ENCODE assay signal across 32 mouse cellular contexts in the genomic region with DNA sequence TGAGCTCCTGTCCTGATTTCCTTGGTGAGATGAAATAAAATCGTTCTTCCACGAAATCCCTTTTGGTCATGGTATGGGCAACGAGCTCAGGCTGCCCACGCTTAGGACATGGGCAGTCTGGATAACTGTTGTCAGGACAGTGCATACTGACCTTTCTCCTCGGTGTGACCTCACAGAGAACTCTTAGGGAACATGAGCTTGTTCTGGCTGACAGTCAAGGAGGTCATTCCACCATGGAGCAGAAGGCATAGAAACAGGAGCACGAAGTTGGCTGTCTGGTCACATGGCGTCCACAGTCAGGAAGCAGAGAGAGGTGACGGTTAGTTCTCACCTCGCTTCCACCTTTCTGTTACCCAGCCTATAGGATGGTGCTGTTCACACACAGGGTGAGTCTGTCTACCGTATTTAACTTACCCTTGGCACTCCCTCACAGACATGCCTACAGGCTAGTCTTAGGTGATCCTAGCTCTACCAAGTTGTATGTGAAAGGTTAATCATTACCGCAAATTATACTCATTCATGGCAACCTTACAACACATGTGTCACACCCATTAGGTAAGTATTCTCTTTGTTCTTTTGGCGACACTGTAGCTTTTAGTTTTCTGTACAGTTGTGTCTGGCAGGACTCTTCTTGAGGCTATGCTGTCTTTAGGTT. TPM values are rescaled to one million over a fixed set of nuclear protein-coding genes. Genes with fewer than 3 reads are reported as not detected.
DNase-seq lines count a peak whose midpoint lies in the region; ATAC-seq and TF ChIP-seq lines count a peak whose summit lies in the region.
"Had no signal": no experiment of that assay in that cellular context is flagged by ENCODE, and none has a peak within 500 bp of the region (broad histone marks: within the 10 kb centered on the region; RNA-seq: fewer than 3 reads in every experiment).

No protein-coding gene starts in this region.

- no peak overlapping the region for H3K9ac ChIP-seq in liver, adult 2 months (ENCODE audit: low read depth, low read length)
- no peak overlapping the region for H3K9ac ChIP-seq in liver, embryonic 12.5 days
- no peak overlapping the region for H3K9ac ChIP-seq in intestine, embryonic 15.5 days
- no peak overlapping the region for H3K9ac ChIP-seq in stomach, postnatal 0 days (ENCODE audit: low read length)
- H3K9ac ChIP-seq in neural tube, embryonic 15.5 days (replicated peaks), result no peak overlapping the region
- H3K9ac ChIP-seq: embryonic facial prominence, embryonic 13.5 days; forebrain, embryonic 12.5 days; forebrain, embryonic 15.5 days; hindbrain, embryonic 13.5 days had no signal

- 28% methylated on average over 12 of the region's 12 CpGs for WGBS in liver, adult 2 months
- WGBS in liver, embryonic 12.5 days (ENCODE audit: insufficient replicate concordance), result 79% methylated on average over 12 of the region's 12 CpGs
- 90% methylated on average over 12 of the region's 12 CpGs for WGBS in intestine, embryonic 15.5 days
- 63% methylated on average over 12 of the region's 12 CpGs for WGBS in large intestine, adult 2 months
- WGBS in stomach, postnatal 0 days, result 82% methylated on average over 12 of the region's 12 CpGs
- WGBS in neural tube, embryonic 15.5 days, result 91% methylated on average over 12 of the region's 12 CpGs

- DNase-seq in liver, adult 2 months (ENCODE audit: extremely low read depth, low read depth, low spot score), result peak; percentile 96
- peak; percentile 58 for DNase-seq in large intestine, adult 2 months (ENCODE audit: low read depth, low spot score)
- no peak for DNase-seq in stomach, postnatal 0 days (ENCODE audit: low spot score)
- DNase-seq in ovary, adult 18-20 months (ENCODE audit: low spot score), result no peak
- DNase-seq: adrenal gland, postnatal 10 days; adrenal gland, postnatal 36 days; B cell, adult 2 months; cerebellum, adult 11 months; cerebellum, adult 2 months; cerebellum, adult 9-11 months; cerebellum, postnatal 25 days; embryo, embryonic 11 days; gastrocnemius, postnatal 25 days; heart, postnatal 36 days had no signal

- H3K4me3 ChIP-seq in liver, adult 2 months (ENCODE audit: insufficient read depth, low read depth, low read length), result peak overlapping the region; percentile 24; the same call in 1 of the 2 replicates
- H3K4me3 ChIP-seq in liver, embryonic 12.5 days, result no peak overlapping the region
- H3K4me3 ChIP-seq in intestine, embryonic 15.5 days (replicated peaks), result no peak overlapping the region
- H3K4me3 ChIP-seq in stomach, postnatal 0 days (ENCODE audit: low read depth, low read length), result no peak overlapping the region
- H3K4me3 ChIP-seq in neural tube, embryonic 15.5 days (replicated peaks), result no peak overlapping the region
- H3K4me3 ChIP-seq: embryonic facial prominence, embryonic 10.5 days; embryonic facial prominence, embryonic 13.5 days; erythroblast, embryonic 14.5 days; forebrain, embryonic 12.5 days; forebrain, embryonic 15.5 days; hindbrain, embryonic 10.5 days; hindbrain, embryonic 13.5 days had no signal

- no peak for TF ChIP-seq CTCF in liver, adult 2 months (IDR thresholded peaks at IDR 0.05; ENCODE audit: low read depth, low read length)
- TF ChIP-seq CTCF in stomach, postnatal 0 days (IDR thresholded peaks at IDR 0.05; ENCODE audit: low read depth), result no peak

- no peak overlapping the region for H3K4me2 ChIP-seq in liver, embryonic 12.5 days
- no peak overlapping the region for H3K4me2 ChIP-seq in intestine, embryonic 15.5 days (replicated peaks)
- no peak overlapping the region for H3K4me2 ChIP-seq in stomach, postnatal 0 days (replicated peaks; ENCODE audit: low read depth)
- H3K4me2 ChIP-seq in neural tube, embryonic 15.5 days, result no peak overlapping the region
- H3K4me2 ChIP-seq: embryonic facial prominence, embryonic 13.5 days; forebrain, embryonic 12.5 days; forebrain, embryonic 15.5 days; heart, embryonic 11.5 days; hindbrain, embryonic 13.5 days had no signal

- H3K27me3 ChIP-seq in liver, adult 2 months (ENCODE audit: control insufficient read depth, insufficient read depth, low read length), result no peaks in the 10 kb centered on the region
- no peaks in the 10 kb centered on the region for H3K27me3 ChIP-seq in liver, embryonic 12.5 days (replicated peaks)
- no peaks in the 10 kb centered on the region for H3K27me3 ChIP-seq in intestine, embryonic 15.5 days (replicated peaks)
- no peaks in the 10 kb centered on the region for H3K27me3 ChIP-seq in stomach, postnatal 0 days (ENCODE audit: control insufficient read depth, insufficient read depth, low read length)
- no peaks in the 10 kb centered on the region for H3K27me3 ChIP-seq in neural tube, embryonic 15.5 days (replicated peaks)
- H3K27me3 ChIP-seq: embryonic facial prominence, embryonic 13.5 days; forebrain, embryonic 12.5 days; forebrain, embryonic 15.5 days; hindbrain, embryonic 13.5 days; Patski had no signal

- H3K9me3 ChIP-seq in liver, embryonic 12.5 days (replicated peaks), result no peaks in the 10 kb centered on the region
- H3K9me3 ChIP-seq in intestine, embryonic 15.5 days, result no peaks in the 10 kb centered on the region
- no peaks in the 10 kb centered on the region for H3K9me3 ChIP-seq in stomach, postnatal 0 days (ENCODE audit: control insufficient read depth, low read length)
- H3K9me3 ChIP-seq in neural tube, embryonic 15.5 days (replicated peaks), result no peaks in the 10 kb centered on the region
- H3K9me3 ChIP-seq: embryonic facial prominence, embryonic 10.5 days; embryonic facial prominence, embryonic 13.5 days; forebrain, embryonic 12.5 days; forebrain, embryonic 15.5 days; hindbrain, embryonic 10.5 days; hindbrain, embryonic 13.5 days had no signal

- no peak for ATAC-seq in liver, embryonic 12.5 days
- ATAC-seq in intestine, embryonic 15.5 days, result peak; percentile 87
- peak; percentile 96 for ATAC-seq in stomach, postnatal 0 days (ENCODE audit: low FRiP score, low TSS enrichment)
- no peak for ATAC-seq in neural tube, embryonic 15.5 days (ENCODE audit: low FRiP score)
- ATAC-seq: forebrain, embryonic 15.5 days; hindbrain, embryonic 16.5 days; Patski had no signal

- no peaks in the 10 kb centered on the region; the same call in 1 of the 2 replicates for H3K79me2 ChIP-seq in liver, adult 2 months (ENCODE audit: control insufficient read depth, insufficient read depth, low read length)

- H3K4me1 ChIP-seq in liver, adult 2 months (ENCODE audit: control insufficient read depth, insufficient read depth, low read length), result peaks cover 9% of the 10 kb centered on the region
- H3K4me1 ChIP-seq in liver, embryonic 12.5 days, result peaks cover 4% of the 10 kb centered on the region; the same call in 1 of the 2 replicates
- 0 out of 2 replicates have a peak, but pooled peaks cover 5% of the 10 kb centered on the region for H3K4me1 ChIP-seq in intestine, embryonic 15.5 days (replicated peaks)
- H3K4me1 ChIP-seq in stomach, postnatal 0 days (replicated peaks; ENCODE audit: control insufficient read depth, insufficient read depth), result no peaks in the 10 kb centered on the region
- H3K4me1 ChIP-seq in neural tube, embryonic 15.5 days, result no peaks in the 10 kb centered on the region
- H3K4me1 ChIP-seq: embryonic facial prominence, embryonic 10.5 days; embryonic facial prominence, embryonic 13.5 days; hindbrain, embryonic 13.5 days had no signal

- no peak overlapping the region for H3K27ac ChIP-seq in liver, adult 2 months (replicated peaks; ENCODE audit: insufficient read depth, low read depth, low read length)
- H3K27ac ChIP-seq in liver, embryonic 12.5 days, result no peak overlapping the region
- H3K27ac ChIP-seq in intestine, embryonic 15.5 days, result no peak overlapping the region
- H3K27ac ChIP-seq in stomach, postnatal 0 days (replicated peaks), result no peak overlapping the region
- no peak overlapping the region for H3K27ac ChIP-seq in neural tube, embryonic 15.5 days (replicated peaks)
- H3K27ac ChIP-seq: embryonic facial prominence, embryonic 10.5 days; embryonic facial prominence, embryonic 13.5 days; forebrain, embryonic 12.5 days; forebrain, embryonic 15.5 days; hindbrain, embryonic 10.5 days; hindbrain, embryonic 13.5 days had no signal

- TF ChIP-seq POLR2A in liver, adult 2 months (IDR thresholded peaks at IDR 0.05; ENCODE audit: extremely low read depth, insufficient read depth, low read length), result no peak

- TF ChIP-seq EP300 in stomach, postnatal 0 days (optimal IDR thresholded peaks at IDR 0.05), result no peak

- no peaks in the 10 kb centered on the region for H3K36me3 ChIP-seq in liver, adult 2 months (ENCODE audit: control insufficient read depth, insufficient read depth, low read length)
- H3K36me3 ChIP-seq in liver, embryonic 12.5 days, result no peaks in the 10 kb centered on the region
- H3K36me3 ChIP-seq in intestine, embryonic 15.5 days, result no peaks in the 10 kb centered on the region
- H3K36me3 ChIP-seq in stomach, postnatal 0 days (ENCODE audit: control insufficient read depth, insufficient read depth, low read length), result no peaks in the 10 kb centered on the region
- no peaks in the 10 kb centered on the region for H3K36me3 ChIP-seq in neural tube, embryonic 15.5 days
- H3K36me3 ChIP-seq: embryonic facial prominence, embryonic 10.5 days; embryonic facial prominence, embryonic 13.5 days; forebrain, embryonic 12.5 days; forebrain, embryonic 15.5 days; G1E; hindbrain, embryonic 10.5 days; hindbrain, embryonic 13.5 days had no signal

RNA-seq across cellular contexts. Expression of a gene that starts 44.4 kb away (rescaled TPM):
- 3.6 and 3.7 TPM in 2 replicates for total RNA-seq in liver, adult 2 months (2014; rRNA removed)
- polyA plus RNA-seq in liver, adult 2 months (2012; rRNA removed), result 5.2 and 5.7 TPM in 2 replicates
- 3.6 and 4.3 TPM in 2 replicates for polyA plus RNA-seq in liver, embryonic 12.5 days (2016; fragmentation: Nextera tagmentation; extraction: Ambion mirVana)
- polyA plus RNA-seq in intestine, embryonic 15.5 days (2015; fragmentation: Nextera tagmentation; extraction: Ambion mirVana), result 6.3 and 7.2 TPM in 2 replicates
- polyA plus RNA-seq in large intestine, adult 2 months (2012; rRNA removed), result 9.2 and 32.7 TPM in 2 replicates
- polyA plus RNA-seq in stomach, postnatal 0 days (2015; fragmentation: Nextera tagmentation; extraction: Ambion mirVana), result 10.2 and 10.4 TPM in 2 replicates
- polyA plus RNA-seq in neural tube, embryonic 15.5 days (2015; fragmentation: Nextera tagmentation; extraction: Ambion mirVana), result 0.10 and 0.54 TPM in 2 replicates
- total RNA-seq: CH12.LX; common myeloid progenitor, adult 5-6 weeks; gastrocnemius, adult 8-10 months; gastrocnemius, postnatal 25 days; granulocyte monocyte progenitor cell, adult 5-6 weeks had no signal
- polyA plus RNA-seq: embryonic facial prominence, embryonic 13.5 days; erythroblast, embryonic 14.5 days; forebrain, embryonic 12.5 days; forebrain, embryonic 15.5 days; G1E had no signal

Comparison
In these comparisons a context has a peak if more than half of its experiments do, and no peak if none do; other contexts are left out.
1. DNase-seq: peak in liver, adult 2 months (single experiment) and large intestine, adult 2 months (single experiment); none in stomach, postnatal 0 days (single experiment) and ovary, adult 18-20 months (single experiment).
2. ATAC-seq: peak in intestine, embryonic 15.5 days (single experiment) and stomach, postnatal 0 days (single experiment); none in liver, embryonic 12.5 days (single experiment) and neural tube, embryonic 15.5 days (single experiment).